Mouse (Mus musculus): ENCODE data around the gene Tmem17.

DNA sequence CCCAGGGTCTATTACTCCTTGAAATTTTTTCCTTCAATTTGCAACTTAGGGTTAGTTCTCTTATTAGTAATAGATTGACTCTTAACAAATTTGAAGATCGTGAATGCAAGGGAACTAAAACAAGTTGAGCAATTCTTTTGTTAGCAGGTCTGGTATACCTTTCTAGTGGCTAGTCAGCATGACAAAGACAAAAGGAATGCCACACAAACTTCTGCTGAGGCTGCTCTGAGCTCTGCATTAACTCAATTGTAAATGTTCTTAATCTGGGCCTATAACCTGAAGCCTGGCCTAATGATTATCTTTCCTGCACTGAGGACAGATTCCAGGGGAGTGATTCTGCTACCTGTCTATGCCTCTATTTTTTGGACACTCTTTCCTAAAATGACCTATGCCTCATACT lies 12.7 kb downstream of the Tmem17 start:
- no peak for TF ChIP-seq CTCF (IDR thresholded peaks at IDR 0.05; ENCODE audit: low read depth, low read length)
- no peak for TF ChIP-seq TAL1 (conservative IDR thresholded peaks at IDR 0.05; ENCODE audit: low read depth, low read length)
- TF ChIP-seq POLR2AphosphoS5 (IDR thresholded peaks at IDR 0.05; ENCODE audit: insufficient replicate concordance, low read depth, low read length) = no peak
